Comparison of ENCODE assay signal across 21 mouse cellular contexts in genomic region chr14:103900817-103901216, GRCm38 (mm10). TPM values are rescaled to one million over a fixed set of nuclear protein-coding genes. Genes with fewer than 3 reads are reported as not detected.
DNase-seq lines count a peak whose midpoint lies in the region; ATAC-seq and TF ChIP-seq lines count a peak whose summit lies in the region.
"Had no signal": no experiment of that assay in that cellular context is flagged by ENCODE, and none has a peak within 500 bp of the region (broad histone marks: within the 10 kb centered on the region; RNA-seq: fewer than 3 reads in every experiment).

No protein-coding gene starts in this region.

- no peak overlapping the region for H3K27ac ChIP-seq in intestine, postnatal 0 days (ENCODE audit: low read depth, low read length)
- H3K27ac ChIP-seq: hindbrain, embryonic 15.5 days had no signal

- intact Hi-C loops in heart, postnatal 14 days (cut with DNase I) = no loop called here

- no peak overlapping the region for H3K4me2 ChIP-seq in intestine, postnatal 0 days (replicated peaks; ENCODE audit: low read depth)
- H3K4me2 ChIP-seq: heart, embryonic 11.5 days; hindbrain, embryonic 15.5 days had no signal

- 0 out of 2 replicates have a peak, but pooled peaks cover 5% of the 10 kb centered on the region for H3K4me1 ChIP-seq in intestine, postnatal 0 days (replicated peaks; ENCODE audit: control insufficient read depth, insufficient read depth, low read length)

- peak; percentile 19 for DNase-seq in heart, adult 11 months
- DNase-seq in heart, postnatal 14 days = no peak
- peak; percentile 64 for DNase-seq in 416B (ENCODE audit: low read depth)
- DNase-seq in urinary bladder, postnatal 10 days (ENCODE audit: low spot score) = no peak
- DNase-seq: adrenal gland, adult 2 months; adrenal gland, postnatal 14 days; cerebellum, adult 11 months; cerebellum, adult 2 months; cerebellum, postnatal 10 days; cerebellum, postnatal 36 days; gastrocnemius, postnatal 25 days; heart, postnatal 36 days; kidney, adult 11 months had no signal

- no peaks in the 10 kb centered on the region for H3K36me3 ChIP-seq in intestine, postnatal 0 days (ENCODE audit: control insufficient read depth, insufficient read depth)
- H3K36me3 ChIP-seq: hindbrain, embryonic 15.5 days had no signal

- no peak overlapping the region for H3K4me3 ChIP-seq in intestine, postnatal 0 days (ENCODE audit: low read depth, low read length)
- H3K4me3 ChIP-seq: hindbrain, embryonic 15.5 days had no signal

- no peaks in the 10 kb centered on the region for H3K9me3 ChIP-seq in intestine, postnatal 0 days (ENCODE audit: control insufficient read depth)
- H3K9me3 ChIP-seq: hindbrain, embryonic 15.5 days had no signal

- WGBS in intestine, postnatal 0 days = 81% methylated on average over 2 of the region's 2 CpGs

- no peaks in the 10 kb centered on the region for H3K27me3 ChIP-seq in intestine, postnatal 0 days (replicated peaks; ENCODE audit: control insufficient read depth, insufficient read depth, low read length)
- H3K27me3 ChIP-seq: hindbrain, embryonic 15.5 days had no signal

- peak; percentile 57 for ATAC-seq in granulocyte monocyte progenitor cell, adult 5-6 weeks (replicated peaks; ENCODE audit: poor library complexity, severe bottlenecking)
- no peak for ATAC-seq in intestine, postnatal 0 days
- ATAC-seq: CD4-positive, CD25-positive, alpha-beta regulatory T cell, adult 4 months; forebrain, embryonic 14.5 days had no signal

- no peak for TF ChIP-seq CTCF in intestine, postnatal 0 days (IDR thresholded peaks at IDR 0.05; ENCODE audit: low read depth)

- no peak overlapping the region for H3K9ac ChIP-seq in intestine, postnatal 0 days (ENCODE audit: low read depth, low read length)
- H3K9ac ChIP-seq: hindbrain, embryonic 15.5 days had no signal

RNA-seq across cellular contexts. Expression of gene Ednrb, which starts 56.6 kb away (rescaled TPM):
- total RNA-seq in heart, postnatal 14 days (2021) = 10 to 100 TPM; 21.5 to 27.8 TPM
- 0.60 and 3.1 TPM in 2 replicates for total RNA-seq in granulocyte monocyte progenitor cell, adult 5-6 weeks (2014; fragmentation: Nextera tagmentation)
- total RNA-seq in granulocyte monocyte progenitor cell, adult 5-6 weeks (2017) = 0.34 and 0.93 TPM in 2 replicates
- polyA plus RNA-seq in intestine, postnatal 0 days (2015; fragmentation: Nextera tagmentation; extraction: Ambion mirVana) = 70.5 and 74.2 TPM in 2 replicates
- total RNA-seq: MEL had no signal
- polyA plus RNA-seq: C2C12 had no signal

Comparison
In these comparisons a context has a peak if more than half of its experiments do, and no peak if none do; other contexts are left out.
1. DNase-seq: peak in heart, adult 11 months (single experiment) and 416B (single experiment); none in heart, postnatal 14 days (0 of 2) and urinary bladder, postnatal 10 days (single experiment).
2. RNA of gene Ednrb, which starts 56.6 kb away (total RNA-seq): 21.5 to 27.8 TPM in heart, postnatal 14 days; 0.34 to 3.1 TPM in granulocyte monocyte progenitor cell, adult 5-6 weeks; every median in the first group is over 4 times any median in the second.